Mouse (Mus musculus) lung, adult 2 months (tissue): ENCODE measurements around the gene Raf1. TPM values are rescaled to one million over a fixed set of nuclear protein-coding genes. Genes with fewer than 3 reads are reported as not detected.

Experiments
- DNase-seq: peaks from one replicate; pipeline ENCODE4 v3.0.0; 2022
- H3K4me1 ChIP-seq: fragments of 200-500 bp; 2 replicates; pipeline ENCODE4 v1.6.1; 2011; ENCODE audit warnings: low read length; ENCODE audit not compliant: control insufficient read depth, insufficient read depth
- H3K4me3 ChIP-seq: fragments of 200-500 bp; replicated peaks from 2 replicates; pipeline ENCODE3; 2011; ENCODE audit warnings: low read depth, mild to moderate bottlenecking, control low read depth, low read length; ENCODE audit errors: extremely low read depth
- CTCF ChIP-seq: fragments of 200-500 bp; IDR thresholded peaks from 2 replicates; pipeline ENCODE4 v1.5.1; 2011; ENCODE audit warnings: mild to moderate bottlenecking, low read length, control low read depth; ENCODE audit not compliant: insufficient read depth
- POLR2A ChIP-seq: fragments of 200-500 bp; IDR thresholded peaks from 2 replicates; pipeline ENCODE4 v1.6.1; 2011; ENCODE audit warnings: low read depth, mild to moderate bottlenecking, control low read depth, low read length, borderline replicate concordance; ENCODE audit errors: extremely low read depth
- WGBS: fragments of 180-500 bp; shearing (Covaris S2); methylation state at CpG from one replicate; pipeline ENCODE4 v1.1.7; 2018; 5-methylcytosine and 5-hydroxymethylcytosine counted together
- polyA plus RNA-seq: library from polyadenylated mRNA; depleted of rRNA; stranded (reverse); fragments of >200 nt; gene quantifications from 2 replicates; pipeline ENCODE4 v1.2.3, GENCODE M21; 2012

The Raf1 gene
- polyA plus RNA-seq, 1 experiment: 131 TPM

GRCm38 (mm10) chr6:115684851-115685646 is 8.6 kb upstream of the Raf1 start:
- DNase-seq: no peak
- TF ChIP-seq POLR2A (no peak), CTCF (no peak)
- no peaks in the 10 kb centered on the region for H3K4me1 ChIP-seq
- H3K4me3 ChIP-seq: no peak overlapping the region
- 67% methylated on average over 11 of the region's 11 CpGs for WGBS

- 99% methylated on average over 2 of the region's 2 CpGs for WGBS
- TF ChIP-seq CTCF: no peak
- no peak for TF ChIP-seq POLR2A
- H3K4me1 ChIP-seq: no peaks in the 10 kb centered on the region
- DNase-seq: no peak
- no peak overlapping the region for H3K4me3 ChIP-seq
These were observed 7.8 kb upstream of the Raf1 start for GRCm38 (mm10) chr6:115684271-115684670.

- peaks cover 4% of the 10 kb centered on the region for H3K4me1 ChIP-seq
- no peak overlapping the region for H3K4me3 ChIP-seq
- DNase-seq: no peak
- TF ChIP-seq CTCF (no peak), POLR2A (no peak)
- 74% methylated on average over 4 of the region's 4 CpGs for WGBS
These were observed 4.6 kb upstream of the Raf1 start for GRCm38 (mm10) chr6:115681066-115681465.

GRCm38 (mm10) chr6:115678012-115678411 is 1.6 kb upstream of the Raf1 start:
- no peak for DNase-seq
- TF ChIP-seq CTCF (no peak), POLR2A (no peak)
- peaks cover 11% of the 10 kb centered on the region for H3K4me1 ChIP-seq
- 89% methylated on average over 1 of the region's 1 CpGs for WGBS
- no peak overlapping the region for H3K4me3 ChIP-seq

GRCm38 (mm10) chr6:115677441-115677840 is 1.0 kb upstream of the Raf1 start:
- peaks cover 11% of the 10 kb centered on the region for H3K4me1 ChIP-seq
- WGBS: 76% methylated on average over 7 of the region's 7 CpGs
- H3K4me3 ChIP-seq: no peak overlapping the region
- TF ChIP-seq CTCF (no peak), POLR2A (no peak)
- DNase-seq: no peak

- peak overlapping the region; percentile 98 for H3K4me3 ChIP-seq
- DNase-seq: peak; percentile 84
- TF ChIP-seq POLR2A: no peak
- H3K4me1 ChIP-seq: peaks cover 15% of the 10 kb centered on the region
- under 1% methylated on average over 53 of the region's 53 CpGs for WGBS
These were observed 713 bp downstream of the Raf1 start for GRCm38 (mm10) chr6:115675508-115676336.

- peak; percentile 26 for DNase-seq
- peaks cover 15% of the 10 kb centered on the region for H3K4me1 ChIP-seq
- TF ChIP-seq CTCF (no peak), POLR2A (no peak)
- 0% methylated on average over 13 of the region's 13 CpGs for WGBS
- H3K4me3 ChIP-seq: peak overlapping the region; percentile 98
These were observed 1.3 kb downstream of the Raf1 start for GRCm38 (mm10) chr6:115675166-115675507.

GRCm38 (mm10) chr6:115674316-115674715 is 2.1 kb downstream of the Raf1 start:
- no peak for TF ChIP-seq CTCF
- TF ChIP-seq POLR2A: no peak
- Histone ChIP-seq H3K4me3 (peak overlapping the region; percentile 19), H3K4me1 (peaks cover 15% of the 10 kb centered on the region)
- DNase-seq: no peak
- WGBS: 15% methylated on average over 2 of the region's 2 CpGs

GRCm38 (mm10) chr6:115672700-115673099 is 3.7 kb downstream of the Raf1 start:
- no peak for DNase-seq
- peaks cover 22% of the 10 kb centered on the region for H3K4me1 ChIP-seq
- H3K4me3 ChIP-seq: no peak overlapping the region
- 86% methylated on average over 1 of the region's 1 CpGs for WGBS
- TF ChIP-seq CTCF (no peak), POLR2A (no peak)
